Mouse (Mus musculus): Measurements from ENCODE around the gene Irak3. TPM values are rescaled to one million over a fixed set of nuclear protein-coding genes. Genes with fewer than 3 reads are reported as not detected.
"Not testable (repeated sequence)": the region's sequence is repeated elsewhere in the genome, so short reads cannot be mapped to it uniquely, and the experiment has no call there.

Gene Irak3
- polyA plus RNA-seq, 1 experiment from 2014 or later: 0.31 TPM

GRCm38 (mm10) chr10:120128601-120129277, 73.2 kb downstream of the Irak3 start:
- no peak for ATAC-seq (replicated peaks; ENCODE audit: insufficient number of reproducible peaks, low FRiP score, low TSS enrichment)
- 39% methylated on average over 13 of the region's 13 CpGs for WGBS (ENCODE audit: insufficient replicate concordance)
- Histone ChIP-seq H3K9ac (ENCODE audit: low read depth, low read length) (no peak overlapping the region), H3K36me3 (ENCODE audit: control insufficient read depth, insufficient read depth, low read length) (no peaks in the 10 kb centered on the region), H3K27me3 (ENCODE audit: control insufficient read depth, insufficient read depth, low read length) (no peaks in the 10 kb centered on the region; the same call in 1 of the 2 replicates), H3K27ac (ENCODE audit: low read depth, low read length) (no peak overlapping the region), H3K9me3 (replicated peaks; ENCODE audit: control insufficient read depth, low read length) (no peaks in the 10 kb centered on the region), H3K4me3 (ENCODE audit: low read depth, low read length) (no peak overlapping the region), H3K4me1 (ENCODE audit: control insufficient read depth, insufficient read depth, low read length) (no peaks in the 10 kb centered on the region), H3K4me2 (peak overlapping the region; percentile 29)

DNA sequence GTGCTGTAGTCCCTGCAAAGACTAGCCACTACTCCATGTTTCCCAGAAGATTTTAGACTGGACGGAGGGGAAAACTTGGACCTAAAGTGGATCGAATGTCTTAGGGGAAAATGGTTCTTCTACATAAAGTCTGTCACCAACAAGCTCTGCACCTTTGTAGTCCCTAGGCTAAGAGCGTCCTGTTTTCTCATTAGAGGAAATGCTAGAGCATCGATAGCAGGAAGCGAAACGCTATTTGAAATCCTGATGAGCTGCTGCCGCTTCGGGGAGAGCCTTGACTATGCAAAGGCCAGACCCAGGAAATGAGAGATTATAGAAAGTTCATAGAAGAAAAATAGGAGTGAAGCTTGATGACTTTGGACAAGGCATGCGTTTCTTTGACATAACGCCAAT, 76.5 kb downstream of the Irak3 start:
- Histone ChIP-seq H3K27me3 (ENCODE audit: control insufficient read depth, insufficient read depth, low read length) (no peaks in the 10 kb centered on the region; the same call in 1 of the 2 replicates), H3K4me3 (ENCODE audit: low read depth, low read length) (no peak overlapping the region), H3K9me3 (replicated peaks; ENCODE audit: control insufficient read depth, low read length) (no peaks in the 10 kb centered on the region), H3K27ac (ENCODE audit: low read depth, low read length) (no peak overlapping the region), H3K4me2 (no peak overlapping the region), H3K4me1 (ENCODE audit: control insufficient read depth, insufficient read depth, low read length) (no peaks in the 10 kb centered on the region), H3K36me3 (ENCODE audit: control insufficient read depth, insufficient read depth, low read length) (no peaks in the 10 kb centered on the region), H3K9ac (ENCODE audit: low read depth, low read length) (no peak overlapping the region)
- WGBS (ENCODE audit: insufficient replicate concordance): 70% methylated on average over 10 of the region's 10 CpGs
- ATAC-seq (replicated peaks; ENCODE audit: insufficient number of reproducible peaks, low FRiP score, low TSS enrichment): no peak

DNA sequence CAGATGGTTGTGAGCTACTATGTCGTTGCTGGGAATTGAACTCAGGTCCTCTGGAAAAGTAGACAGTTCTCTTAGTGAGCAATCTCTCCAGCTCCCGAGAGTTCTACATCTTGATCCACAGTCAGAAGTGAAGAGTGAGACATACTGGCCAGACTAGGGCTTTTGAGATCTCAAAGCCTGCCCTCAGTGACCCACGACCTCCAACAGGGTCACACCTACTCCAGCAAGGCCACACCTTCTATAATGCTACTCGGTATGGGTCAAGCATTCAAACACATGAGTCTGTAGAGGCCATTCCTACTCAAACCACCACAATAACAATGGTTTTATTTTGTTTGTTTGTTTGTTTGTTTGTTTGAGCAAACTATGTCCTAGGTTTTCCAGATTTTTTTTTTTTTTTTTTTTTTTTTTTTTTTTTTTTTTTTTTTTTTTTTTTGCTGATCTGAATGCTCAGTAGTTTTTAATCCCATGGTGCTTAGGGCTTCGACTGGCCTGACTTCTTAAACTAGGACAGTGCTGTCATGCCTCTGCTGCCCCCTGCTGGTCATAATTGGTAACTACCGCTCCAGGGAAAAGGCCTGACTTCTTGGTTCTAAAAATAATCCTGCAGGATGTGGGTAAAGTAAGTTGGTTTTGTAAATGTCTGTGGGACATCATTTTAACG, 77.0 kb downstream of the Irak3 start:
- Histone ChIP-seq H3K36me3 (ENCODE audit: control insufficient read depth, insufficient read depth, low read length) (no peaks in the 10 kb centered on the region), H3K27ac (ENCODE audit: low read depth, low read length) (no peak overlapping the region), H3K4me2 (no peak overlapping the region), H3K27me3 (ENCODE audit: control insufficient read depth, insufficient read depth, low read length) (no peaks in the 10 kb centered on the region; the same call in 1 of the 2 replicates), H3K4me3 (ENCODE audit: low read depth, low read length) (no peak overlapping the region), H3K9me3 (replicated peaks; ENCODE audit: control insufficient read depth, low read length) (no peaks in the 10 kb centered on the region), H3K9ac (ENCODE audit: low read depth, low read length) (no peak overlapping the region), H3K4me1 (ENCODE audit: control insufficient read depth, insufficient read depth, low read length) (no peaks in the 10 kb centered on the region)
- WGBS (ENCODE audit: insufficient replicate concordance): 48% methylated on average over 7 of the region's 7 CpGs
- ATAC-seq (replicated peaks; ENCODE audit: insufficient number of reproducible peaks, low FRiP score, low TSS enrichment): no peak

DNA sequence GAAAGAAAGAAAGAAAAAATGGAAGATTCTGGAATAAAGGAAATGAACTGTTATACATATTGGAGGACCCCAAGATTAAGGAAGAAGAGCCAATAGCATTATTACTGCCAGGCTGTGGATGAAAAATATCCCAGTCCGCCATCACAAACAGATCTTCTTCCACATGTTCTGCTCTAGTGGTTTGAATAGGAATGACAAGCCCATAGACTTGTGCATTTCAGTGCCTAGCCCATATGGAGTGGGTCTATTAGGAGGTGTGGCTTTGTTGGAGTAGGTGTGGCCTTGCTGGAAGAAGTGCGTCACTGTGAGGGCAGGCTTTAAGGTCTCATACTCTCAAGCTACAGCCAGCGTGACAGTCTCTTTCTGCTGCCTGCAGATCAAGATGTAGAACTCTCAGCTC, 78.2 kb downstream of the Irak3 start:
- WGBS (ENCODE audit: insufficient replicate concordance): 89% methylated on average over 3 of the region's 3 CpGs
- no peaks in the 10 kb centered on the region for H3K36me3 ChIP-seq (ENCODE audit: control insufficient read depth, insufficient read depth, low read length)
- ATAC-seq (replicated peaks; ENCODE audit: insufficient number of reproducible peaks, low FRiP score, low TSS enrichment): no peak

DNA sequence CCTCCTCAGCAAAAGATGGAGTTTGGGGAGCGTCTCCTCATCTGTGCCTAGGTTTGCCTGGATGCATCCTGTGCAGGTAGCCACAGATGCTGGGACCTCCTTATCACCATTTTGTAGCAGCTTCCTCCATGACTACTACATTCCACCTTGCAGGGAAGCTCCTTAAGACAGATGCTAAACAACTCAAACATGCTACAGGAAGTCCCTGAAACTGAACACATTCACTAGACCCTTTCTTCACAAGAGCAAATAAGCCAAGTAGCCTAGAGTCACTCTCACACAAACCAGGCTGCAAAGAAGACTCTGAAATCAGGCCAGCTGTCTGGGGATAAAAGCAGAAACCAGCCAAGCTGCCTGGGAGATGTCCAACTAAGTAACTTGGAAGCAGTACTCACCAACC, 86.7 kb downstream of the Irak3 start:
- H3K4me3 ChIP-seq (ENCODE audit: low read depth, low read length): no peak overlapping the region
- H3K9ac ChIP-seq (ENCODE audit: low read depth, low read length): no peak overlapping the region
- H3K9me3 ChIP-seq (replicated peaks; ENCODE audit: control insufficient read depth, low read length): no peaks in the 10 kb centered on the region
- 90% methylated on average over 1 of the region's 1 CpGs for WGBS (ENCODE audit: insufficient replicate concordance)
- no peaks in the 10 kb centered on the region for H3K4me1 ChIP-seq (ENCODE audit: control insufficient read depth, insufficient read depth, low read length)
- ATAC-seq (replicated peaks; ENCODE audit: insufficient number of reproducible peaks, low FRiP score, low TSS enrichment): no peak
- no peak overlapping the region for H3K27ac ChIP-seq (ENCODE audit: low read depth, low read length)
- H3K4me2 ChIP-seq: no peak overlapping the region
- H3K27me3 ChIP-seq (ENCODE audit: control insufficient read depth, insufficient read depth, low read length): no peaks in the 10 kb centered on the region
- H3K36me3 ChIP-seq (ENCODE audit: control insufficient read depth, insufficient read depth, low read length): no peaks in the 10 kb centered on the region

More for the DNA sequence above, 78.2 kb downstream of the Irak3 start:
- Histone ChIP-seq H3K27ac (ENCODE audit: low read depth, low read length) (no peak overlapping the region), H3K27me3 (ENCODE audit: control insufficient read depth, insufficient read depth, low read length) (no peaks in the 10 kb centered on the region; the same call in 1 of the 2 replicates), H3K4me1 (ENCODE audit: control insufficient read depth, insufficient read depth, low read length) (no peaks in the 10 kb centered on the region), H3K4me3 (ENCODE audit: low read depth, low read length) (no peak overlapping the region), H3K9me3 (replicated peaks; ENCODE audit: control insufficient read depth, low read length) (no peaks in the 10 kb centered on the region), H3K9ac (ENCODE audit: low read depth, low read length) (no peak overlapping the region), H3K4me2 (no peak overlapping the region)

DNA sequence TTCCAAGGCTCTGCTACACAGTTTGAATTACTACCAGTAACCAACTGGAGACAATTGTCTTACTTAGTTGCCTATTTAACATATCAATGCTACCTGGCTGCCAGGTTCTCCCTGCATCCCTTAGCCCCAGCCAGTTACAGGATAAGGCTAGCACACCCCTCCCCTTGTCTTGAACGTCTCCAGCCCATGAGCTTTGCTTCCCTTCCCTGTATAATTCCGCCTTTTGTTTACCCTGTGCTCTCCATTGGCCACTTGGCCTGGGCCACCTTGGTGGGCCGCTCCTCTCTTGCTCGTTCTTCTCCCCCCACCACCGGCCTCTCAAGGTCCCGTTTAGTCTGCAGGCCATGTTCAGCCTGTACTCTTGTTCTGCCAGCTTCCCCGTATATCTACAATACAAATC, 87.4 kb downstream of the Irak3 start:
- H3K36me3 ChIP-seq (ENCODE audit: control insufficient read depth, insufficient read depth, low read length): no peaks in the 10 kb centered on the region
- no peaks in the 10 kb centered on the region for H3K9me3 ChIP-seq (replicated peaks; ENCODE audit: control insufficient read depth, low read length)
- no peaks in the 10 kb centered on the region for H3K4me1 ChIP-seq (ENCODE audit: control insufficient read depth, insufficient read depth, low read length)
- WGBS (ENCODE audit: insufficient replicate concordance): 55% methylated on average over 7 of the region's 7 CpGs
- no peak overlapping the region for H3K27ac ChIP-seq (ENCODE audit: low read depth, low read length)
- H3K4me2 ChIP-seq: no peak overlapping the region
- no peak overlapping the region for H3K9ac ChIP-seq (ENCODE audit: low read depth, low read length)
- H3K27me3 ChIP-seq (ENCODE audit: control insufficient read depth, insufficient read depth, low read length): no peaks in the 10 kb centered on the region
- H3K4me3 ChIP-seq (ENCODE audit: low read depth, low read length): no peak overlapping the region
- no peak for ATAC-seq (replicated peaks; ENCODE audit: insufficient number of reproducible peaks, low FRiP score, low TSS enrichment)

DNA sequence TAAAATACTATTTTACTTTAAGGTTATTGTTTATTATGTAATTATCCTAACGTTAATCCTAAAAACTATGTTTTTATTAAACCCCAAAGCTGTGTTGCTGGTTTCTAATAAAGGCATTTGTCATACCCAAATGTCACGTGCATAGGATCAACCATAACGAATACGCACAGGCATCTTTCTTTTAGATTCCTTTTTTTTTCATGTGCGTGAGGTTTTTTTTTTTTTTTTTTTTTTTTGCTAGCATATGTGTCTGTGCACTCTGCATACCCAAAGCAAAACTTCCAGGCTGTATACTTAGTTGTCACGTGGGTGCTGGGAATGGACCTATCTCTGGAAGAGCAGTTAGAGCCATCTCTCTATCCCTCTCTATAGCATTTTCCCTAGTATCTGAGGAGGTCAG, 88.0 kb downstream of the Irak3 start:
- no peaks in the 10 kb centered on the region for H3K9me3 ChIP-seq (replicated peaks; ENCODE audit: control insufficient read depth, low read length)
- no peak for ATAC-seq (replicated peaks; ENCODE audit: insufficient number of reproducible peaks, low FRiP score, low TSS enrichment)
- no peaks in the 10 kb centered on the region for H3K36me3 ChIP-seq (ENCODE audit: control insufficient read depth, insufficient read depth, low read length)
- H3K9ac ChIP-seq (ENCODE audit: low read depth, low read length): no peak overlapping the region
- no peaks in the 10 kb centered on the region for H3K4me1 ChIP-seq (ENCODE audit: control insufficient read depth, insufficient read depth, low read length)
- H3K4me2 ChIP-seq: no peak overlapping the region
- no peak overlapping the region for H3K4me3 ChIP-seq (ENCODE audit: low read depth, low read length)
- H3K27me3 ChIP-seq (ENCODE audit: control insufficient read depth, insufficient read depth, low read length): no peaks in the 10 kb centered on the region
- no peak overlapping the region for H3K27ac ChIP-seq (ENCODE audit: low read depth, low read length)
- 80% methylated on average over 6 of the region's 6 CpGs for WGBS (ENCODE audit: insufficient replicate concordance)

GRCm38 (mm10) chr10:120113482-120113881, 88.4 kb downstream of the Irak3 start:
- 65% methylated on average over 9 of the region's 9 CpGs for WGBS (ENCODE audit: insufficient replicate concordance)
- H3K27ac ChIP-seq (ENCODE audit: low read depth, low read length); H3K27me3 ChIP-seq (ENCODE audit: control insufficient read depth, insufficient read depth, low read length); H3K4me1 ChIP-seq (ENCODE audit: control insufficient read depth, insufficient read depth, low read length); H3K9ac ChIP-seq (ENCODE audit: low read depth, low read length); H3K36me3 ChIP-seq (ENCODE audit: control insufficient read depth, insufficient read depth, low read length); H3K9me3 ChIP-seq (replicated peaks; ENCODE audit: control insufficient read depth, low read length); ATAC-seq (replicated peaks; ENCODE audit: insufficient number of reproducible peaks, low FRiP score, low TSS enrichment): not testable (repeated sequence)
- peak overlapping the region; percentile 76 for H3K4me3 ChIP-seq (ENCODE audit: low read depth, low read length)
- H3K4me2 ChIP-seq: peak overlapping the region; percentile 66

All from heart, embryonic 11.5 days (tissue).